10 mouse cellular contexts compared by ENCODE assay signal in the genomic region with DNA sequence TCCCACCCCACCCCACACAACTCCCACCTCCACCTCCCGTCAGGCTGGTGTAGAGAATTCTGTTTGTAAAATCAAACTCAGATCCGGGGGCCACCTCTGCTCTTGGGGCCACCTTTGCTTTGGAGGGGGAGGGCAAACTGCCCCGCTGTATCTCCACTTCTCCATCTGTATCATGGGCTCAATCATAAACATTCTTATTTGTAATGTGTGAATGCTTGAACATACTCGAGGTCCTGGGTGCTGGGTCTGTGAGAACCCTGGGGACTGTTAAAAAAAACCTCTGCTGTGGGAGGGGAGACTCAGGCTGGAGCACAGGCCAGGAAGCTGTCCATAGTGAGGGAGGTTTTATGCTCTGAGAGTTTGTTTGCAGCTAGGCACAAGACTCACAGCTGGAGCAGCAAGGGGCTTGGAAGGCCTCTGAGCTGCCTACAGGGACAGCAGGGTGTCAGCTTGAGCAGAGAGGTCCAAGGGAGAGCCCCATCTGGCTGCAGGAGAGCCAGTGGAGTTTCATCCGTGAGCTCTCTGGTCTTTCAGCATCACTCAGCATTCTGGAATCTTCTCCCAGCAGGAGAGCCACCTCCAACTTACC. TPM values are rescaled to one million over a fixed set of nuclear protein-coding genes. Genes with fewer than 3 reads are reported as not detected.
A peak's percentile ranks its signal among the peaks of the same experiment; 100 is the strongest.
DNase-seq lines count a peak whose midpoint lies in the region; ATAC-seq lines count a peak whose summit lies in the region.
"Had no signal": no experiment of that assay in that cellular context is flagged by ENCODE, and none has a peak within 500 bp of the region (broad histone marks: within the 10 kb centered on the region; RNA-seq: fewer than 3 reads in every experiment).

No protein-coding gene starts in this region.

- H3K4me2 ChIP-seq in hindbrain, embryonic 16.5 days (ENCODE audit: low read length) = no peak overlapping the region
- H3K4me2 ChIP-seq in hindbrain, embryonic 11.5 days (replicated peaks; ENCODE audit: low read depth, low read length) = no peak overlapping the region
- H3K4me2 ChIP-seq: neural tube, embryonic 12.5 days had no signal

- no peak overlapping the region for H3K4me3 ChIP-seq in hindbrain, embryonic 16.5 days (ENCODE audit: low read length)
- H3K4me3 ChIP-seq in hindbrain, embryonic 11.5 days (ENCODE audit: low read depth, low read length) = no peak overlapping the region
- H3K4me3 ChIP-seq in limb, embryonic 10.5 days = no peak overlapping the region
- H3K4me3 ChIP-seq: neural tube, embryonic 12.5 days had no signal

- H3K4me1 ChIP-seq in hindbrain, embryonic 16.5 days (ENCODE audit: control insufficient read depth, insufficient read depth, low read depth, low read length) = peaks cover 8% of the 10 kb centered on the region
- H3K4me1 ChIP-seq in hindbrain, embryonic 11.5 days (replicated peaks; ENCODE audit: control insufficient read depth, insufficient read depth, low read length) = no peaks in the 10 kb centered on the region
- peaks cover 56% of the 10 kb centered on the region for H3K4me1 ChIP-seq in limb, embryonic 10.5 days

- H3K9me3 ChIP-seq in hindbrain, embryonic 16.5 days (ENCODE audit: control insufficient read depth, low read length) = no peaks in the 10 kb centered on the region
- no peaks in the 10 kb centered on the region for H3K9me3 ChIP-seq in hindbrain, embryonic 11.5 days (ENCODE audit: control insufficient read depth, low read length)
- H3K9me3 ChIP-seq in limb, embryonic 10.5 days (replicated peaks) = no peaks in the 10 kb centered on the region
- H3K9me3 ChIP-seq: neural tube, embryonic 12.5 days had no signal

- DNase-seq in hindbrain, embryonic 11.5 days (ENCODE audit: low spot score) = no peak
- DNase-seq in gastrocnemius, postnatal 14 days = peak; percentile 50
- peak; percentile 35 for DNase-seq in limb, embryonic 10.5 days (ENCODE audit: low spot score)
- DNase-seq in retina, postnatal 1 day = no peak
- DNase-seq in frontal cortex, postnatal 10 days (ENCODE audit: low spot score in 2 of 2) = no peak
- no peak for DNase-seq in layer of hippocampus, adult 9-11 months
- DNase-seq: thymus, postnatal 14 days had no signal

- H3K27me3 ChIP-seq in hindbrain, embryonic 16.5 days (replicated peaks; ENCODE audit: control insufficient read depth, insufficient read depth, low read length) = no peaks in the 10 kb centered on the region
- H3K27me3 ChIP-seq in hindbrain, embryonic 11.5 days (ENCODE audit: control insufficient read depth, insufficient read depth, low read length) = no peaks in the 10 kb centered on the region
- H3K27me3 ChIP-seq in limb, embryonic 10.5 days (ENCODE audit: low read depth, poor library complexity, severe bottlenecking) = peaks cover 10% of the 10 kb centered on the region; the same call in 1 of the 2 replicates
- H3K27me3 ChIP-seq: neural tube, embryonic 12.5 days had no signal

- 35% methylated on average over 5 of the region's 5 CpGs for WGBS in hindbrain, embryonic 16.5 days
- WGBS in hindbrain, embryonic 11.5 days = 41% methylated on average over 5 of the region's 5 CpGs
- WGBS in limb, embryonic 10.5 days = 29% methylated on average over 5 of the region's 5 CpGs

- no peaks in the 10 kb centered on the region for H3K36me3 ChIP-seq in hindbrain, embryonic 16.5 days (ENCODE audit: control insufficient read depth, insufficient read depth, low read length)
- H3K36me3 ChIP-seq in hindbrain, embryonic 11.5 days (ENCODE audit: control insufficient read depth, insufficient read depth, low read length) = no peaks in the 10 kb centered on the region
- no peaks in the 10 kb centered on the region for H3K36me3 ChIP-seq in limb, embryonic 10.5 days
- H3K36me3 ChIP-seq: neural tube, embryonic 12.5 days had no signal

- peak overlapping the region; percentile 35; the same call in 1 of the 2 replicates for H3K27ac ChIP-seq in hindbrain, embryonic 16.5 days (ENCODE audit: low read depth, low read length)
- H3K27ac ChIP-seq in hindbrain, embryonic 11.5 days (ENCODE audit: low read depth, low read length) = no peak overlapping the region
- H3K27ac ChIP-seq in limb, embryonic 10.5 days = peak overlapping the region; percentile 66
- H3K27ac ChIP-seq: neural tube, embryonic 12.5 days had no signal

- no peak overlapping the region for H3K9ac ChIP-seq in hindbrain, embryonic 16.5 days (ENCODE audit: low read depth, low read length)
- H3K9ac ChIP-seq in hindbrain, embryonic 11.5 days (ENCODE audit: low read depth, low read length) = no peak overlapping the region
- H3K9ac ChIP-seq: neural tube, embryonic 12.5 days had no signal

- intact Hi-C loops in gastrocnemius, postnatal 14 days (cut with DNase I; ENCODE audit: low total_unique reads) = no loop called here

- ATAC-seq in hindbrain, embryonic 16.5 days = no peak
- no peak for ATAC-seq in hindbrain, embryonic 11.5 days (ENCODE audit: low FRiP score)
- ATAC-seq in CD4-positive, CD25-positive, alpha-beta regulatory T cell, adult 4 months = peak; percentile 26

RNA-seq across cellular contexts. Expression of a gene that starts 15.7 kb away (rescaled TPM):
- polyA plus RNA-seq in hindbrain, embryonic 16.5 days (2015; fragmentation: Nextera tagmentation; extraction: Ambion mirVana) = 4.1 and 7.5 TPM in 2 replicates
- 3.1 and 3.3 TPM in 2 replicates for polyA plus RNA-seq in hindbrain, embryonic 11.5 days (2014; fragmentation: Nextera tagmentation; extraction: Ambion mirVana)
- 10 to 100 TPM; 55.1 to 95.2 TPM for polyA plus RNA-seq in CD4-positive, CD25-positive, alpha-beta regulatory T cell, adult 4 months (2017; shearing (Covaris generic))
- total RNA-seq in gastrocnemius, postnatal 14 days (2021) = 1 to 10 TPM; 3.5 to 6.9 TPM
- 2.8 and 3.6 TPM in 2 replicates for polyA plus RNA-seq in limb, embryonic 10.5 days (2016; fragmentation: Nextera tagmentation; extraction: Ambion mirVana)

Comparison
In these comparisons a context has a peak if more than half of its experiments do, and no peak if none do; other contexts are left out.
1. DNase-seq: peak in gastrocnemius, postnatal 14 days (single experiment) and limb, embryonic 10.5 days (single experiment); none in hindbrain, embryonic 11.5 days (single experiment), retina, postnatal 1 day (single experiment), frontal cortex, postnatal 10 days (0 of 2) and layer of hippocampus, adult 9-11 months (single experiment).